Mouse (Mus musculus) brain, embryonic 14.5 days (tissue): Measurements from ENCODE around the gene Plekha4.

Experiments
- CTCF ChIP-seq: fragments of 200-500 bp; IDR thresholded peaks from 2 replicates; pipeline ENCODE4 v1.5.1; 2012; ENCODE audit warnings: inconsistent platforms, mild to moderate bottlenecking, moderate library complexity, borderline replicate concordance; ENCODE audit not compliant: insufficient read depth, insufficient read length; ENCODE audit errors: extremely low read depth
- POLR2A ChIP-seq: fragments of 200-500 bp; IDR thresholded peaks from 2 replicates; pipeline ENCODE4 v1.6.1; 2012; ENCODE audit warnings: mild to moderate bottlenecking, inconsistent platforms, borderline replicate concordance; ENCODE audit not compliant: poor library complexity, insufficient read depth, insufficient read length, severe bottlenecking; ENCODE audit errors: extremely low read depth

DNA sequence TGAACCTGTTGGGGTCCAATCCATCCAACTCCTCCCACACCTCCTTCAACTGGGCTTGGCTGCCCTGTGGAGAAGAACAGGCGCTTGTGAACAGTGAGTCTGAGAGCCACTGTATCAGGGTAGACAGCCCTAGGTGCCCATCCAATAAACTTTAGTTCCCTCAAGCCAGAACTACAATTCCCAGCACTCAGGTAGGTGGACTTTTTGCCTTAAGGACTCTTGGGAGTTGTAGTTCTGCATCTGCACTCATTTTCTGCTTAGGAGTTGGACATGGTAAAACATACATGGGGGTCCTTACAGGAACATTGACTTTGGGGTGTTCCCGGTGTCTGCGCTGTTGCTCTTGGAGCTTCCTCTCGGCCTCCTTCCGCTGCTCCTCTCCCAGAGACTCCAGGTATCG is 27.7 kb upstream of the Plekha4 start:
- no peak for TF ChIP-seq CTCF
- TF ChIP-seq POLR2A: no peak
